Mouse (Mus musculus) hindbrain, postnatal 0 days (tissue): Measurements from ENCODE around the gene Rprml. TPM values are rescaled to one million over a fixed set of nuclear protein-coding genes. Genes with fewer than 3 reads are reported as not detected.

Experiments used
- ATAC-seq: fragments of 200-750 bp; cut with Nextera tagmentation; 2 replicates; pipeline ENCODE4 v1.8.0; 2017; ENCODE audit warnings: mild to moderate bottlenecking, moderate TSS enrichment, moderate library complexity
- DNase-seq: peaks from one replicate; pipeline ENCODE4 v3.0.0-alpha.2; 2015; ENCODE audit warnings: low spot score
- H3K27ac ChIP-seq: fragments of 300-500 bp; sonication (generic); 2 replicates; pipeline ENCODE4 v1.5.1; 2014; ENCODE audit warnings: mild to moderate bottlenecking
- H3K27me3 ChIP-seq: fragments of 300-500 bp; sonication (generic); 2 replicates; pipeline ENCODE4 v1.6.1; 2014; ENCODE audit warnings: low read length, mixed read lengths; ENCODE audit not compliant: insufficient read depth
- H3K36me3 ChIP-seq: fragments of 300-500 bp; sonication (generic); 2 replicates; pipeline ENCODE4 v1.6.1; 2014; ENCODE audit warnings: low read length, mixed read lengths; ENCODE audit not compliant: insufficient read depth
- H3K4me1 ChIP-seq: fragments of 300-500 bp; sonication (generic); 2 replicates; pipeline ENCODE4 v1.6.1; 2014; ENCODE audit warnings: antibody characterized with exemption, low read length, mixed read lengths; ENCODE audit not compliant: insufficient read depth
- H3K4me2 ChIP-seq: fragments of 300-500 bp; sonication (generic); 2 replicates; pipeline ENCODE4 v1.6.1; 2014; ENCODE audit warnings: low read depth, mild to moderate bottlenecking, low read length, moderate library complexity, mixed read lengths
- H3K4me3 ChIP-seq: fragments of 300-500 bp; sonication (generic); 2 replicates; pipeline ENCODE4 v1.5.1; 2014; ENCODE audit warnings: low read length
- H3K9ac ChIP-seq: fragments of 300-500 bp; sonication (generic); replicated peaks from 2 replicates; pipeline ENCODE4 v1.6.1; 2014; ENCODE audit warnings: mild to moderate bottlenecking, low read length, moderate library complexity, mixed read lengths
- H3K9me3 ChIP-seq: fragments of 300-500 bp; sonication (generic); 2 replicates; pipeline ENCODE4 v1.6.1; 2016; ENCODE audit warnings: low read length, mixed read lengths
- CTCF ChIP-seq: IDR thresholded peaks from 2 replicates; pipeline ENCODE4 v1.5.1; 2016; ENCODE audit warnings: antibody characterized with exemption, control low read depth, low read depth
- WGBS: fragments of 180-500 bp; shearing (Covaris S2); extraction: QIAGEN DNeasy Blood & Tissue Kit; methylation state at CpG from one replicate; pipeline ENCODE4 v1.1.7; 2014; 5-methylcytosine and 5-hydroxymethylcytosine counted together
- polyA plus RNA-seq: library from polyadenylated mRNA; unstranded; fragments of >200 nt; fragmentation: Nextera tagmentation; extraction: Ambion mirVana; gene quantifications from 2 replicates; pipeline ENCODE4 v1.2.1, GENCODE M21; 2015
- total RNA-seq: library from RNA; depleted of rRNA; stranded (reverse); fragments of >200 nt; gene quantifications from 2 replicates; pipeline ENCODE4 v1.2.3, GENCODE M21; 2014; rRNA removed

Rprml gene
- 10.5 and 13.6 TPM in 2 replicates for total RNA-seq
- polyA plus RNA-seq, result 5.9 and 6.3 TPM in 2 replicates

DNA sequence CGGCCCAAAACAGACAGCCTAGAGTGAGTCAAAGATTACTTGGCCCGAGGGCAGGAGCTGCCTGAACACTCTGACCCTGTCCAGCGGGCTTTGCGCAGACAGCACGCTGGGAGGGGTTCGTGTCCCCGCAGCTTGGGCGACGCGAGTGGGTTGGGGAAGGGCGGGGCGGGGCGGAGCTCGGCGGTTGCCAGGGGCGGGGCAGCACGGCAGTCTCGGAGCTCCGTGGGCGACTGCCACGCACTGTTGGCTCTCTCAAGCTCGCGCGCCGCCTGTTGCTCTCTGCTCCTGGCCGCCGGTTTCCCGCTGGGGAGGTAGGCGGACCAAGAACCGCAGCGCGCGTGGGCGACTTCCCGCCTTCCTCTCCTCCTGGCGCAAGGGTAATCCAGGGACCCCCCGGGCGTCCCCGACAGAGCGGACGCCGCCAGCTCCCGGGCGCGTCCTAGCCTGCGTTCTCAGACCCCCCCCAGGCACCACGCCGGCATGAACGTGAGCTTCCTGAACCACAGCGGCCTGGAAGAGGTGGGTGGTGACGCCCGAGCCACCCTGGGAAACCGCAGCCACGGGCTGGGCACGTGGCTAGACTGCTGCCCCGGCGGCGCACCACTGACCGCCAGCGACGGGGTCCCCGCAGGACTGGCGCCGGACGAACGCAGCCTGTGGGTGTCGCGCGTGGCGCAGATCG lies at the start of gene Rprml:
Gene Rprml, plus strand, starts transcription at position 270 of the 682 bp plus-strand sequence.
- DNase-seq (no peak), ATAC-seq (peak; percentile 49)
- Histone ChIP-seq H3K27ac (no peak within 1 kb of the TSS), H3K9me3 (no peaks in the 10 kb centered on the region), H3K4me3 (peak within 1 kb of the TSS; percentile 44), H3K4me1 (peaks cover 3% of the 10 kb centered on the region; the same call in 1 of the 2 replicates), H3K4me2 (peak within 1 kb of the TSS; percentile 66), H3K9ac (no peak within 1 kb of the TSS), H3K36me3 (no peaks in the 10 kb centered on the region), H3K27me3 (peaks cover 47% of the 10 kb centered on the region)
- no peak for TF ChIP-seq CTCF
- under 1% methylated on average over 71 of the region's 71 CpGs for WGBS

DNA sequence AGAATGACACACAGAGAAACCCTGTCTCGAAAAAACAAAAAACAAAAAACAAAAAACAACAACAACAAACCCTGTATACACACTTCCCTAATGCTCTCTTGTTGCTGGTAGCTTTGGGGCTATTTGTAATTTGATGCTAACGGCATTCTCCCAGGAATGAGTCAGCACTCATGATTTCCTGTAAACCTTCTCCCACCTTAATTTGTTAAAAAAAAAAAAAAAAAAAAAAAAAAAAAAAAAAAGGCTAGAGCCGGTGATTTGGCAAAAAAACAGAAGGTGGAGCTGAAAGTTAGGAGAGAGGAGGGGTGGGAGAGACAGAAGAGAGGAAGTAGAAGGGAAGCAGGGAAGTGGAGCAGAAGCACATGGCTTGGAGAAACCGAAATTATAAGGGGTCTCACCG lies 42.8 kb upstream of the Rprml start:
- TF ChIP-seq CTCF, result no peak
- WGBS, result 74% methylated on average over 5 of the region's 5 CpGs
- Histone ChIP-seq H3K27ac (no peak overlapping the region), H3K36me3 (no peaks in the 10 kb centered on the region), H3K9ac (no peak overlapping the region), H3K4me2 (no peak overlapping the region), H3K4me1 (no peaks in the 10 kb centered on the region), H3K4me3 (no peak overlapping the region), H3K9me3 (no peaks in the 10 kb centered on the region), H3K27me3 (no peaks in the 10 kb centered on the region)
- no peak for ATAC-seq
- no peak for DNase-seq

GRCm38 (mm10) chr11:103610772-103611171 lies 38.6 kb upstream of the Rprml start:
- WGBS, result 99% methylated on average over 2 of the region's 2 CpGs

DNA sequence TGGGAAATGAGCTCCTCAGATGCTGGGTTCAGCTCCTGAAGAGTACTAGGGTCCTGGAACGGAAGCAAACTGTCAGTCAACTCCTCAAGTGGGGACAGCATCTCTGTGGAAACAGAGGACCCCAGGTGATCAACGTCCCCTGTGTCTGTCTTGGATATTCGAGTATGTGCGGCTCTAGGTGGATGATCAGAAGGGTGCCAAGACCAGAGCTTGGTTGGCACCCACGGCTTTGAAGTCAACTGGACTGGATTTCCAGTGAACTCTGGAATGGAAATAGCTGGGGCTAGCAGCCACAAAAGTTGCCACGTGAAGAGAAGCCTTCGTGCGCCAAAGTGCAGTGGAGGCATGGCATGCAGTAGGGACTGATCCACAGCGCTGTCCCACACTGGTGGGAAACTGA lies 28.3 kb upstream of the Rprml start, which contains the start of gene Gm884:
Gene Gm884, minus strand, starts transcription at position 101 of the 400 bp plus-strand sequence.
- Histone ChIP-seq H3K27me3 (no peaks in the 10 kb centered on the region), H3K4me1 (no peaks in the 10 kb centered on the region), H3K9me3 (no peaks in the 10 kb centered on the region), H3K27ac (no peak within 1 kb of the TSS), H3K4me3 (no peak within 1 kb of the TSS), H3K4me2 (no peak within 1 kb of the TSS), H3K36me3 (no peaks in the 10 kb centered on the region), H3K9ac (no peak within 1 kb of the TSS)
- DNase-seq (no peak), ATAC-seq (no peak)
- 85% methylated on average over 9 of the region's 9 CpGs for WGBS
- TF ChIP-seq CTCF, result no peak

More at GRCm38 (mm10) chr11:103610772-103611171, 38.6 kb upstream of the Rprml start:
- Histone ChIP-seq H3K4me3 (no peak overlapping the region), H3K27ac (no peak overlapping the region), H3K27me3 (no peaks in the 10 kb centered on the region), H3K9me3 (no peaks in the 10 kb centered on the region), H3K4me2 (no peak overlapping the region), H3K9ac (no peak overlapping the region), H3K4me1 (no peaks in the 10 kb centered on the region), H3K36me3 (no peaks in the 10 kb centered on the region)
- DNase-seq (no peak), ATAC-seq (no peak)
- no peak for TF ChIP-seq CTCF

GRCm38 (mm10) chr11:103627453-103627852 lies 21.9 kb upstream of the Rprml start:
- WGBS, result 83% methylated on average over 23 of the region's 23 CpGs
- Histone ChIP-seq H3K36me3 (no peaks in the 10 kb centered on the region), H3K4me2 (no peak overlapping the region), H3K27ac (no peak overlapping the region), H3K27me3 (no peaks in the 10 kb centered on the region), H3K9ac (no peak overlapping the region), H3K4me1 (no peaks in the 10 kb centered on the region), H3K4me3 (no peak overlapping the region), H3K9me3 (no peaks in the 10 kb centered on the region)
- DNase-seq, result no peak
- no peak for TF ChIP-seq CTCF
- no peak for ATAC-seq

DNA sequence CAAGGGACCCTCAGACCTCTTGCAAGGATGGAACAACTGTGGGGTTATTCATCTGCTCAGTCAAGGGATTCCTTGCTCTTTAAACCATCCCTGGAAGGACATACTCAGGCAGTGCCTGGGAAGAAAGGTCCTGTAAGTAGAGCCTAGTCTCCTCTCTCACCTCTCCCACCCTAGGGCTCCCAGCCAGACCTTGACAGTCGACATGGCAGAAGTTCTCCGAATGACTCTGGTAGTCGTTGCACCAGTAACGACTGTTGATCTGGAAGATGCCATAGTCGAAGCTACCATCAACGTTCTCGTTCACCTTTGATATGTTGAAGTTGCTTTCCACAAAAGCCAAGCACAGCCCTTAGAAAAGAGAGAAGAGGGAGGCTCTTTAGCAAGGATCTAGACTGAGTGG lies 14.6 kb upstream of the Rprml start:
- Histone ChIP-seq H3K4me1 (no peaks in the 10 kb centered on the region), H3K9me3 (no peaks in the 10 kb centered on the region), H3K27ac (no peak overlapping the region), H3K27me3 (0 out of 2 replicates have a peak, but pooled peaks cover 6% of the 10 kb centered on the region), H3K4me3 (no peak overlapping the region), H3K9ac (no peak overlapping the region), H3K4me2 (no peak overlapping the region), H3K36me3 (no peaks in the 10 kb centered on the region)
- DNase-seq, result no peak
- no peak for ATAC-seq
- TF ChIP-seq CTCF, result no peak
- 87% methylated on average over 7 of the region's 7 CpGs for WGBS

GRCm38 (mm10) chr11:103635481-103635880 lies 13.9 kb upstream of the Rprml start:
- no peak overlapping the region for H3K4me2 ChIP-seq
- WGBS, result 77% methylated on average over 3 of the region's 3 CpGs

More at GRCm38 (mm10) chr11:103635481-103635880, 13.9 kb upstream of the Rprml start:
- Histone ChIP-seq H3K9ac (no peak overlapping the region), H3K4me3 (no peak overlapping the region), H3K27ac (no peak overlapping the region), H3K4me1 (no peaks in the 10 kb centered on the region), H3K36me3 (no peaks in the 10 kb centered on the region), H3K9me3 (no peaks in the 10 kb centered on the region), H3K27me3 (0 out of 2 replicates have a peak, but pooled peaks cover 6% of the 10 kb centered on the region)
- TF ChIP-seq CTCF, result no peak
- ATAC-seq, result no peak
- no peak for DNase-seq
